Mouse (Mus musculus) CH12.LX (cell line): ENCODE data around the gene Cux1. TPM values are rescaled to one million over a fixed set of nuclear protein-coding genes. Genes with fewer than 3 reads are reported as not detected.

Source experiments
- DNase-seq: peaks from one replicate; pipeline ENCODE4 v3.0.0-alpha.2; 2013; ENCODE audit errors: extremely low read depth
- H3K27ac ChIP-seq: 2 replicates; pipeline ENCODE4 v1.5.1; 2012; ENCODE audit warnings: low read depth, mild to moderate bottlenecking, control low read depth, moderate library complexity; ENCODE audit not compliant: insufficient read depth
- H3K27me3 ChIP-seq: replicated peaks from 2 replicates; pipeline ENCODE3; 2012; ENCODE audit warnings: inconsistent platforms
- H3K36me3 ChIP-seq, 2 experiments: replicated peaks in 1 of 2; 2 replicates each; pipeline versions ENCODE3 to v1.6.1; 2012; ENCODE audit warnings: inconsistent platforms in 1 of 2, low read length in 1 of 2, mild to moderate bottlenecking in 1 of 2, mixed read lengths in 1 of 2, moderate library complexity in 1 of 2; ENCODE audit not compliant: control insufficient read depth in 1 of 2, insufficient read depth in 1 of 2
- H3K4me1 ChIP-seq, 2 experiments: 2 replicates each; pipeline ENCODE4 v1.6.1; 2012; ENCODE audit warnings: inconsistent platforms in 1 of 2, moderate library complexity in 1 of 2; ENCODE audit not compliant: insufficient read depth in 2 of 2, control insufficient read depth in 1 of 2
- H3K4me2 ChIP-seq: 2 replicates; pipeline ENCODE4 v1.6.1; 2012; ENCODE audit warnings: low read depth, mild to moderate bottlenecking, control low read depth; ENCODE audit not compliant: poor library complexity, insufficient read depth, severe bottlenecking
- H3K4me3 ChIP-seq, 3 experiments: fragments of 150-350 bp in 1 of 3; sonication (generic) in 1 of 3; replicated peaks in 1 of 3; 2 replicates each; pipeline versions ENCODE3 to v1.5.1; 2011 to 2012; ENCODE audit warnings: low read depth in 2 of 3, low read length in 2 of 3, mild to moderate bottlenecking in 2 of 3, moderate library complexity in 2 of 3, control low read depth in 1 of 3, improper control_type of control experiment in 1 of 3, inconsistent platforms in 1 of 3, mixed read lengths in 1 of 3; ENCODE audit not compliant: poor library complexity in 1 of 3
- H3K79me2 ChIP-seq: replicated peaks from 2 replicates; pipeline ENCODE4 v1.6.1; 2012; ENCODE audit warnings: mild to moderate bottlenecking, moderate library complexity; ENCODE audit not compliant: control insufficient read depth, poor library complexity, insufficient read depth, severe bottlenecking; ENCODE audit errors: extremely low read depth
- H3K9ac ChIP-seq: 2 replicates; pipeline ENCODE4 v1.6.1; 2012; ENCODE audit warnings: low read depth, mild to moderate bottlenecking, control low read depth, moderate library complexity; ENCODE audit not compliant: insufficient read depth
- H3K9me3 ChIP-seq: replicated peaks from 2 replicates; pipeline ENCODE3; 2012; ENCODE audit warnings: low read length, inconsistent platforms, mixed read lengths
- BHLHE40 ChIP-seq: IDR thresholded peaks from 2 replicates; pipeline ENCODE4 v1.6.1; 2011; ENCODE audit warnings: mild to moderate bottlenecking, low read depth, low read length, improper control_type of control experiment
- CHD1 ChIP-seq: IDR thresholded peaks from 2 replicates; pipeline ENCODE4 v1.6.1; 2012; ENCODE audit warnings: low read depth, low read length, improper control_type of control experiment, inconsistent platforms
- CHD2 ChIP-seq: IDR thresholded peaks from 2 replicates; pipeline ENCODE4 v1.6.1; 2011; ENCODE audit warnings: low read length, improper control_type of control experiment
- CTCF ChIP-seq, 2 experiments: IDR thresholded peaks in 1 of 2; conservative IDR thresholded peaks in 1 of 2; 2 replicates each; pipeline ENCODE4 v1.5.1; 2011 to 2012; ENCODE audit warnings: low read depth in 2 of 2, low read length in 2 of 2, improper control_type of control experiment in 1 of 2, inconsistent platforms in 1 of 2, mild to moderate bottlenecking in 1 of 2, moderate library complexity in 1 of 2
- ELF1 ChIP-seq: IDR thresholded peaks from 2 replicates; pipeline ENCODE4 v1.6.1; 2014; ENCODE audit warnings: low read depth, mild to moderate bottlenecking, inconsistent platforms, low read length, improper control_type of control experiment
- GABPA ChIP-seq: IDR thresholded peaks from 2 replicates; pipeline ENCODE4 v1.6.1; 2012; ENCODE audit warnings: low read depth, low read length, improper control_type of control experiment, inconsistent platforms; ENCODE audit not compliant: insufficient replicate concordance
- IRF4 ChIP-seq: IDR thresholded peaks from 2 replicates; pipeline ENCODE4 v1.6.1; 2014; ENCODE audit warnings: low read depth, mild to moderate bottlenecking, inconsistent platforms, low read length, improper control_type of control experiment
- JUN ChIP-seq: IDR thresholded peaks from 2 replicates; pipeline ENCODE4 v1.6.1; 2011; ENCODE audit warnings: low read depth, mild to moderate bottlenecking, low read length, improper control_type of control experiment, moderate library complexity; ENCODE audit not compliant: insufficient read depth
- JUND ChIP-seq: conservative IDR thresholded peaks from 2 replicates; pipeline ENCODE4 v1.6.1; 2011; ENCODE audit warnings: low read depth, low read length, improper control_type of control experiment
- KAT2A ChIP-seq: IDR thresholded peaks from 2 replicates; pipeline ENCODE4 v1.6.1; 2012; ENCODE audit warnings: low read length, improper control_type of control experiment, inconsistent platforms; ENCODE audit not compliant: insufficient replicate concordance
- MXI1 ChIP-seq: IDR thresholded peaks from 2 replicates; pipeline ENCODE4 v1.6.1; 2011; ENCODE audit warnings: mild to moderate bottlenecking, low read depth, low read length, improper control_type of control experiment
- MYC ChIP-seq: IDR thresholded peaks from 2 replicates; pipeline ENCODE4 v1.6.1; 2011; ENCODE audit warnings: low read depth, mild to moderate bottlenecking, improper control_type of control experiment, low read length
- NELFE ChIP-seq: IDR thresholded peaks from 2 replicates; pipeline ENCODE4 v1.6.1; 2011; ENCODE audit warnings: low read depth, low read length, improper control_type of control experiment
- POLR2A ChIP-seq: IDR thresholded peaks from 2 replicates; pipeline ENCODE4 v1.6.1; 2011; ENCODE audit warnings: low read depth, mild to moderate bottlenecking, improper control_type of control experiment, low read length
- POLR2AphosphoS2 ChIP-seq: IDR thresholded peaks from 2 replicates; pipeline ENCODE4 v1.6.1; 2011; ENCODE audit warnings: low read depth, low read length, improper control_type of control experiment
- RAD21 ChIP-seq: IDR thresholded peaks from 2 replicates; pipeline ENCODE4 v1.6.1; 2011; ENCODE audit warnings: low read depth, mild to moderate bottlenecking, low read length, improper control_type of control experiment, moderate library complexity
- RCOR1 ChIP-seq: conservative IDR thresholded peaks from 2 replicates; pipeline ENCODE4 v1.6.1; 2012; ENCODE audit warnings: low read depth, mild to moderate bottlenecking, inconsistent platforms, low read length, improper control_type of control experiment
- SMC3 ChIP-seq: IDR thresholded peaks from 2 replicates; pipeline ENCODE4 v1.6.1; 2011; ENCODE audit warnings: low read depth, low read length, improper control_type of control experiment
- TBP ChIP-seq: conservative IDR thresholded peaks from 2 replicates; pipeline ENCODE4 v1.6.1; 2011; ENCODE audit warnings: low read depth, low read length, improper control_type of control experiment
- UBTF ChIP-seq: IDR thresholded peaks from 2 replicates; pipeline ENCODE4 v1.6.1; 2012; ENCODE audit warnings: low read depth, mild to moderate bottlenecking, inconsistent platforms, low read length, improper control_type of control experiment, moderate library complexity
- USF1 ChIP-seq: IDR thresholded peaks from 2 replicates; pipeline ENCODE4 v1.6.1; 2014; ENCODE audit warnings: low read depth, mild to moderate bottlenecking, inconsistent platforms, low read length, improper control_type of control experiment
- ZC3H11A ChIP-seq: IDR thresholded peaks from 2 replicates; pipeline ENCODE4 v1.6.1; 2012; ENCODE audit warnings: low read depth, mild to moderate bottlenecking, inconsistent platforms, low read length, improper control_type of control experiment
- ZKSCAN1 ChIP-seq: IDR thresholded peaks from 2 replicates; pipeline ENCODE4 v1.6.1; 2012; ENCODE audit warnings: low read depth, inconsistent platforms, low read length, improper control_type of control experiment, borderline replicate concordance
- ZNF384 ChIP-seq: IDR thresholded peaks from 2 replicates; pipeline ENCODE4 v1.6.1; 2012; ENCODE audit warnings: low read depth, low read length, improper control_type of control experiment, inconsistent platforms
- dilution Hi-C: fragments of 300-500 bp; cut with MboI; formaldehyde crosslinking; loops from 2 replicates; pipeline ENCODE4 v1.14.3; 2020; ENCODE audit warnings: low sequenced_read_pairs; ENCODE audit not compliant: extremely low pct_unique_long_range_greater_than_20kb, extremely low pct_ligation_motif_present
- in situ Hi-C: fragments of 300-500 bp; cut with MboI; formaldehyde crosslinking; loops from 3 replicates; pipeline ENCODE4 v1.14.3; 2019; ENCODE audit warnings: low sequenced_read_pairs, low pct_ligation_motif_present, low pct_unique_long_range_greater_than_20kb, mixed read lengths
- polyA plus RNA-seq: library from polyadenylated mRNA; unstranded; fragments of >175 nt; gene quantifications from 2 replicates; pipeline ENCODE4 v1.2.1, GENCODE M21; 2012; ENCODE audit warnings: low read depth; ENCODE audit not compliant: insufficient read length
- total RNA-seq, 2 experiments: library from RNA; depleted of rRNA; stranded (reverse); fragments of 300-350 nt in 1 of 2; fragments of >200 nt in 1 of 2; gene quantifications; 2 replicates each; pipeline ENCODE4 v1.2.3; 2012 to 2014

Cux1 gene
- total and polyA plus RNA-seq, 3 experiments, result 12.4 to 21.9 (median 19.6) TPM

DNA sequence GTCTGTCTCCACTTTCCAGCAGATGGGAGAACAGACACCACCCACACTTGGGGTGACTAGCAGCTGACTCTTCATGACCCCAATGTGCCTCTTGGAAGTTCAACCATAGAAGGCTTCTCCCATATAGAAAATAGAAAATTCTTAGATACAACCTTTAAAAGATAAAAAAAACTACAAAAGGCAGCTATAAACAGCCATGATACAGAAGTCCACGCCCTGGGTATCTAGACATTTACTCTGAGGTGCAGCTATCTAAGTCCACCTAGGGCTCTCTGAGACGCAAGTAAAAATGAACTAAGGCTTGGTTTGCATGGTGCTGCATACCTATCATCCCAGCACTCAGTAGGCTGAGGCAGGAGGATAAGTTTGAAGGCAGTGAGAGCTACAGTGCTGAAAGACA, 144.3 kb downstream of the Cux1 start:
- Histone ChIP-seq H3K79me2 (no peaks in the 10 kb centered on the region), H3K27ac (no peak overlapping the region), H3K4me3 (no peak overlapping the region), H3K36me3 (peaks cover 0 to 14% of the 10 kb centered on the region in 2 experiments), H3K9ac (no peak overlapping the region), H3K27me3 (no peaks in the 10 kb centered on the region), H3K4me2 (no peak overlapping the region), H3K9me3 (no peaks in the 10 kb centered on the region), H3K4me1 (peaks cover 0 to 12% of the 10 kb centered on the region in 2 experiments; a peak in 2 of 4 replicates)
- no peak for DNase-seq
- dilution Hi-C loops (no loop called here), in situ Hi-C loops (no loop called here)
- TF ChIP-seq MXI1 (no peak), ELF1 (no peak), CHD2 (no peak), CTCF (conservative IDR thresholded peaks at IDR 0.05 in 1 of 2, IDR thresholded peaks at IDR 0.05 in 1 of 2; ENCODE audit: low read depth in 2 of 2, low read length in 2 of 2) (no peak), KAT2A (no peak), NELFE (no peak), RAD21 (no peak), JUN (no peak), RCOR1 (no peak), ZC3H11A (no peak), ZNF384 (no peak), MYC (no peak)

DNA sequence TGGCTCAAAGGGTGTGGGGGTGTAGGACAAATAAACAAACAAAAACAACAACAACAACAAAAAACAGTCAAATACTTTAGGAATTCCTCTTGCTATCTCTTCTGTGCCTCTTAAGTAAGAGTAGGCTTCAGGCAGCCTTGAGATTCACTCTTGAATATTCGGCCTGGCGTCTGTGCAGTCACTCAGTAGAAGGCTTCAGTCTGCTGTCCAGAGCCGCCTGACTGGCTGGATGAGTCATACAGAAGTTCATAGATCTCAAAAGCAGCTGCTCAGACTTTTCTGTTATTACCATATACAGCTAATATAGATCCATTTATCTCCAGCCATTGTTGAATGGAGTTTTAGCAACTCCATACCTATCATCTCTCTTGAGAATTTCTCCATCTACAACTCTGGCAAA, 145.4 kb downstream of the Cux1 start:
- in situ Hi-C loops (no loop called here), dilution Hi-C loops (no loop called here)
- TF ChIP-seq MYC (no peak), SMC3 (no peak), CHD2 (no peak)
- Histone ChIP-seq H3K4me1 (peaks cover 0 to 10% of the 10 kb centered on the region in 2 experiments; a peak in 2 of 4 replicates), H3K36me3 (peaks cover 0 to 15% of the 10 kb centered on the region in 2 experiments), H3K27me3 (no peaks in the 10 kb centered on the region), H3K27ac (no peak overlapping the region), H3K79me2 (no peaks in the 10 kb centered on the region), H3K4me2 (no peak overlapping the region), H3K9me3 (no peaks in the 10 kb centered on the region), H3K9ac (no peak overlapping the region), H3K4me3 (no peak overlapping the region)
- no peak for DNase-seq

DNA sequence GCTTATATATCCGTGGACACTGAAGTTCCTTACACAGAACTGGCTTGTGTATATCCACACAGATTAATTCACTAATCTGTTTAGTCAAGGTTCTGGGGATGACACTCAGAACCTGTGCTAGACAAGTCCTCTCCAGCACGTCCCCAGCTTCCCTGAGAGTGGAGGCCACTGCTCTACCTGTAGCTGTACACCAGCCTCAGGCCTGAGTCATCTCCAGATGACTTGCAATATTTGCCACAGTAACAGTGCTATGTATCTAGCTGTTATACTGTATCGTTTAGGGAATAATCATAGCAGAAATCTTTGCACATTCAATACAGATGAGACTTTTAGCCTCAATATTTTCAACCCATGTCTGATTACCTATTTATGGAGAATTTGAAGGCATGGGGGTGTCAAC, 146.0 kb downstream of the Cux1 start:
- no peaks in the 10 kb centered on the region for H3K9me3 ChIP-seq
- H3K27ac ChIP-seq, result no peak overlapping the region
- dilution Hi-C loops, result no loop called here
- H3K4me2 ChIP-seq, result no peak overlapping the region
- no peak overlapping the region for H3K4me3 ChIP-seq
- in situ Hi-C loops, result no loop called here
- H3K79me2 ChIP-seq, result no peaks in the 10 kb centered on the region
- peaks cover 0 to 13% of the 10 kb centered on the region in 2 experiments for H3K36me3 ChIP-seq
- no peak overlapping the region for H3K9ac ChIP-seq
- TF ChIP-seq IRF4 (no peak), GABPA (no peak), BHLHE40 (no peak), ZC3H11A (no peak), TBP (no peak), CHD2 (no peak), ZKSCAN1 (no peak), RAD21 (no peak), MYC (no peak), UBTF (no peak), POLR2AphosphoS2 (no peak), NELFE (no peak), SMC3 (no peak), JUND (no peak), USF1 (no peak), POLR2A (no peak), CHD1 (no peak)
- H3K4me1 ChIP-seq, result peaks cover 0 to 10% of the 10 kb centered on the region in 2 experiments; a peak in 2 of 4 replicates
- no peaks in the 10 kb centered on the region for H3K27me3 ChIP-seq
- DNase-seq, result no peak
